Mouse (Mus musculus): ENCODE measurements around the gene Nckap5l. TPM values are rescaled to one million over a fixed set of nuclear protein-coding genes. Genes with fewer than 3 reads are reported as not detected.

The Nckap5l gene
- 10 to 100 TPM; 17.4 to 25.5 TPM for total RNA-seq (2021)

- intact Hi-C loops (cut with DNase I) = loop anchor here (2.0 kb wide), 1 partner anchor 37 kb away; no protein-coding TSS in a partner anchor
- peak; percentile 95 for DNase-seq
Observed at GRCm38 (mm10) chr15:99457606-99458401, at the start of gene Nckap5l. Gene Nckap5l (minus strand): TSS chr15:99457748.

GRCm38 (mm10) chr15:99505324-99506095, 48.0 kb upstream of the Nckap5l start:
- intact Hi-C loops (cut with DNase I) = no loop called here
- DNase-seq = no peak

GRCm38 (mm10) chr15:99503256-99503655, 45.7 kb upstream of the Nckap5l start:
- intact Hi-C loops (cut with DNase I) = no loop called here
- DNase-seq = peak; percentile 52 to 59

- intact Hi-C loops (cut with DNase I) = no loop called here
- DNase-seq = no peak
Observed at GRCm38 (mm10) chr15:99502311-99502831, 44.8 kb upstream of the Nckap5l start.

GRCm38 (mm10) chr15:99501292-99502260, 44.0 kb upstream of the Nckap5l start:
- DNase-seq = no peak
- intact Hi-C loops (cut with DNase I) = no loop called here

- DNase-seq = no peak
- intact Hi-C loops (cut with DNase I) = no loop called here
Observed at GRCm38 (mm10) chr15:99500320-99500719, 42.8 kb upstream of the Nckap5l start.

- no peak for DNase-seq
- intact Hi-C loops (cut with DNase I) = loop anchor here (5.0 to 10.0 kb wide), 3 partner anchors 188 to 405 kb away; partner anchors contain the start of gene Cers5
Observed at GRCm38 (mm10) chr15:99499726-99500125, 42.2 kb upstream of the Nckap5l start.

GRCm38 (mm10) chr15:99498781-99499180, 41.2 kb upstream of the Nckap5l start:
- DNase-seq = peak; percentile 34 to 45
- intact Hi-C loops (cut with DNase I) = loop anchor here (5.0 to 10.0 kb wide), 3 partner anchors 189 to 406 kb away; partner anchors contain the start of gene Cers5

GRCm38 (mm10) chr15:99498356-99498755, 40.8 kb upstream of the Nckap5l start:
- intact Hi-C loops (cut with DNase I) = loop anchor here (5.0 to 10.0 kb wide), 3 partner anchors 189 to 406 kb away; partner anchors contain the start of gene Cers5
- no peak for DNase-seq

GRCm38 (mm10) chr15:99497527-99498242, 40.1 kb upstream of the Nckap5l start:
- peak; percentile 78 to 83 for DNase-seq
- intact Hi-C loops (cut with DNase I) = loop anchor here (1.0 to 10.0 kb wide), 5 partner anchors 99 to 407 kb away; partner anchors contain the start of gene Cers5

- peak; percentile 64 to 70 for DNase-seq
- intact Hi-C loops (cut with DNase I) = loop anchor here (1.0 to 10.0 kb wide), 5 partner anchors 100 to 408 kb away; partner anchors contain the start of gene Cers5
Observed at GRCm38 (mm10) chr15:99497061-99497460, 39.5 kb upstream of the Nckap5l start.

- DNase-seq = no peak
- intact Hi-C loops (cut with DNase I) = no loop called here
Observed at GRCm38 (mm10) chr15:99484745-99485144, 27.2 kb upstream of the Nckap5l start.

GRCm38 (mm10) chr15:99475814-99476213, 18.3 kb upstream of the Nckap5l start:
- DNase-seq = no peak
- intact Hi-C loops (cut with DNase I) = no loop called here

- intact Hi-C loops (cut with DNase I) = no loop called here
- DNase-seq = peak; percentile 91 to 93
Observed at GRCm38 (mm10) chr15:99474576-99474926, 17.0 kb upstream of the Nckap5l start, which contains the start of gene Bcdin3d. Gene Bcdin3d (minus strand): TSS chr15:99474730.

GRCm38 (mm10) chr15:99473801-99474575, 16.4 kb upstream of the Nckap5l start:
- intact Hi-C loops (cut with DNase I) = no loop called here

GRCm38 (mm10) chr15:99472972-99473371, 15.4 kb upstream of the Nckap5l start:
- intact Hi-C loops (cut with DNase I) = no loop called here
- no peak for DNase-seq

More at GRCm38 (mm10) chr15:99473801-99474575, 16.4 kb upstream of the Nckap5l start:
- DNase-seq = peak; percentile 75 to 80

- no peak for DNase-seq
- intact Hi-C loops (cut with DNase I) = no loop called here
Observed at GRCm38 (mm10) chr15:99471677-99472063, 14.1 kb upstream of the Nckap5l start.

- intact Hi-C loops (cut with DNase I) = no loop called here
- peak; percentile 68 to 81 for DNase-seq
Observed at GRCm38 (mm10) chr15:99470971-99471676, 13.6 kb upstream of the Nckap5l start.
